Mouse (Mus musculus): ENCODE measurements around the gene Ppp4r1. TPM values are rescaled to one million over a fixed set of nuclear protein-coding genes. Genes with fewer than 3 reads are reported as not detected.

The Ppp4r1 gene
- total and polyA plus RNA-seq, 2 experiments from 2014 or later, result 24.9 to 48.6 TPM

- peaks cover 12% of the 10 kb centered on the region; the same call in 1 of the 2 replicates for H3K4me1 ChIP-seq (ENCODE audit: insufficient read depth, low read length)
- H3K36me3 ChIP-seq (ENCODE audit: insufficient read depth, low read length), result no peaks in the 10 kb centered on the region
- no peak for TF ChIP-seq CTCF (IDR thresholded peaks at IDR 0.05; ENCODE audit: low read depth)
- peak overlapping the region; percentile 96 for H3K27ac ChIP-seq
- H3K9ac ChIP-seq (replicated peaks; ENCODE audit: low read length), result peak overlapping the region; percentile 86
- peak overlapping the region; percentile 96 for H3K4me2 ChIP-seq (ENCODE audit: low read depth, low read length)
- H3K27me3 ChIP-seq (ENCODE audit: insufficient read depth, low read length), result no peaks in the 10 kb centered on the region
- WGBS, result under 1% methylated on average over 49 of the region's 56 CpGs
- ATAC-seq (peak; percentile 25), DNase-seq (ENCODE audit: low spot score) (peak; percentile 64)
- H3K9me3 ChIP-seq (ENCODE audit: low read length), result no peaks in the 10 kb centered on the region
- H3K4me3 ChIP-seq (ENCODE audit: low read length), result peak overlapping the region; percentile 95
Observed at GRCm38 (mm10) chr17:65884061-65884669, 101.8 kb downstream of the Ppp4r1 start.

- Histone ChIP-seq H3K9ac (replicated peaks; ENCODE audit: low read length) (peak overlapping the region; percentile 86), H3K36me3 (ENCODE audit: insufficient read depth, low read length) (no peaks in the 10 kb centered on the region), H3K9me3 (ENCODE audit: low read length) (no peaks in the 10 kb centered on the region), H3K4me1 (ENCODE audit: insufficient read depth, low read length) (peaks cover 12% of the 10 kb centered on the region; the same call in 1 of the 2 replicates), H3K27me3 (ENCODE audit: insufficient read depth, low read length) (no peaks in the 10 kb centered on the region), H3K4me2 (ENCODE audit: low read depth, low read length) (peak overlapping the region; percentile 96), H3K4me3 (ENCODE audit: low read length) (peak overlapping the region; percentile 95), H3K27ac (peak overlapping the region; percentile 96)
- TF ChIP-seq CTCF (IDR thresholded peaks at IDR 0.05; ENCODE audit: low read depth), result 0 out of 2 replicates have a peak, but pooled peaks have one; percentile 25
- 2% methylated on average over 61 of the region's 67 CpGs for WGBS
- DNase-seq (ENCODE audit: low spot score) (peak; percentile 100), ATAC-seq (peak; percentile 99)
Observed at GRCm38 (mm10) chr17:65884691-65885397, 102.5 kb downstream of the Ppp4r1 start.

GRCm38 (mm10) chr17:65885398-65885696, 103.0 kb downstream of the Ppp4r1 start:
- peak overlapping the region; percentile 96 for H3K4me2 ChIP-seq (ENCODE audit: low read depth, low read length)
- H3K36me3 ChIP-seq (ENCODE audit: insufficient read depth, low read length), result no peaks in the 10 kb centered on the region
- peak overlapping the region; percentile 72 for H3K9ac ChIP-seq (replicated peaks; ENCODE audit: low read length)
- H3K27me3 ChIP-seq (ENCODE audit: insufficient read depth, low read length), result no peaks in the 10 kb centered on the region
- DNase-seq (ENCODE audit: low spot score), result no peak
- TF ChIP-seq CTCF (IDR thresholded peaks at IDR 0.05; ENCODE audit: low read depth), result no peak
- peaks cover 12% of the 10 kb centered on the region; the same call in 1 of the 2 replicates for H3K4me1 ChIP-seq (ENCODE audit: insufficient read depth, low read length)
- 0% methylated on average over 11 of the region's 11 CpGs for WGBS
- peak overlapping the region; percentile 96 for H3K27ac ChIP-seq
- H3K4me3 ChIP-seq (ENCODE audit: low read length), result peak overlapping the region; percentile 95
- no peaks in the 10 kb centered on the region for H3K9me3 ChIP-seq (ENCODE audit: low read length)
- no peak for ATAC-seq

DNA sequence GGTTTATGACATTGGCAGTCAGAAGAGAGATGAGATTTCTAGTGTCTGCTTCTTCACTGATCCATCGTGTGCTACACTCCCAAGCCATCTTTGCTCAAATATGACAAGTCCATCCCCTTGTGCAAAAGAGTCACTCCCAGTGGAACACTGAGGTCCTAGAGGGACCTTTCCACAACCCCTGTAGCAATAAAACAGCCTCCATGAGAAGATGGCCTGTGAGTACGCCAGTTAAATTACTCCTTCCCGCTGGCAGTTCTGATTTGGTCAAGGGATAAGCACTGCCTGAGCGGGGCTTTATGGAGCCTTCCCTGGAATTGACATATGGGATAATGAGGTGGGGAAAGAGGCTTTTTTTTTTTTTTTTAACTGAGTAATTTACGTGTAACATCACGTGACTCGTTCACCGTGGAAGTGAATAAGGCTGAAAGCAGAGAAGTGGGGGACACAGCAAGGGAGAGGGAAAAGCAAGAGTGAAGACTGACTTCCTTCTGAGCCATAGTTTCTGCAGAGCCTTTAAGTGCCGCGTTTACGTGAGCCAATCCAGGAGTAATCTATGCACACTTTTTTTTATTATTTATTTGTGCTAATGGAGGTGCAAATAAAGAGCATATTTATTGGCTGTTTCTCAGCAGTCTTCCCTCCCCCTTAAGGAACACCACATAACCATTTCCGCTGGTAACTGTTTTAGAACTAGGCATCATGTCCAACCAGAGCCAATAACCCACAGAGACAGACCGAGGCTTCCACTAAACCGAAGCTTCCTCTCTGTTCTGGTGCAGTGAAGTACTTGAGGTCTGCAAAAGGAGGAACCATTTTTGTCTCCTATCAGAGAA, 103.5 kb downstream of the Ppp4r1 start, which contains the start of gene Ralbp1:
Gene Ralbp1, minus strand, starts transcription at position 102 of the 833 bp plus-strand sequence.
- Histone ChIP-seq H3K4me3 (ENCODE audit: low read length) (peak within 1 kb of the TSS; percentile 95), H3K9me3 (ENCODE audit: low read length) (no peaks in the 10 kb centered on the region), H3K9ac (replicated peaks; ENCODE audit: low read length) (peak within 1 kb of the TSS; percentile 86), H3K27me3 (ENCODE audit: insufficient read depth, low read length) (no peaks in the 10 kb centered on the region), H3K36me3 (ENCODE audit: insufficient read depth, low read length) (no peaks in the 10 kb centered on the region), H3K27ac (peak within 1 kb of the TSS; percentile 96), H3K4me1 (ENCODE audit: insufficient read depth, low read length) (peaks cover 12% of the 10 kb centered on the region; the same call in 1 of the 2 replicates), H3K4me2 (ENCODE audit: low read depth, low read length) (peak within 1 kb of the TSS; percentile 96)
- ATAC-seq (no peak), DNase-seq (ENCODE audit: low spot score) (peak; percentile 59)
- WGBS, result 8% methylated on average over 14 of the region's 14 CpGs
- TF ChIP-seq CTCF (IDR thresholded peaks at IDR 0.05; ENCODE audit: low read depth), result no peak

DNA sequence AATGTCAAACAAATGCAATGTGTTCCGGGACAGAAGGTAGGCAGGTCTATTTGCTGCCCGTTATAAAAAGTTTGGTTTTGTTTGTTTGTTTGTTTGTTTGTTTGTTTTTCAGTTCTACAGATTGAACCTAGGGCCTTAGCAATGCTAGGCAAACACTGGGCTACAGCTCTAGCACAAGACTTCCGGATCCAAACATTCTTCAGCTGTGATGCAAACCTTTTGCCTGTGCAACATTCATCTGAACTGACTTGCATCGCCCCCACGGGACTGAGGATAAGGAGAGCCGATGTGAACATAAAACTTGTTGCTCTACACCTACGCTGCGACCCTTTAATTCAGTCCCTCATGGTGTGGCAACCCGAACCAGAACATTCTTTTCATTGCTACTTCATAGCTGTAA, 104.2 kb downstream of the Ppp4r1 start:
- Histone ChIP-seq H3K9ac (replicated peaks; ENCODE audit: low read length) (peak overlapping the region; percentile 72), H3K27ac (peak overlapping the region; percentile 96), H3K4me1 (ENCODE audit: insufficient read depth, low read length) (peaks cover 12% of the 10 kb centered on the region; the same call in 1 of the 2 replicates), H3K4me2 (ENCODE audit: low read depth, low read length) (peak overlapping the region; percentile 96), H3K4me3 (ENCODE audit: low read length) (peak overlapping the region; percentile 95), H3K9me3 (ENCODE audit: low read length) (no peaks in the 10 kb centered on the region), H3K27me3 (ENCODE audit: insufficient read depth, low read length) (no peaks in the 10 kb centered on the region), H3K36me3 (ENCODE audit: insufficient read depth, low read length) (no peaks in the 10 kb centered on the region)
- ATAC-seq (no peak), DNase-seq (ENCODE audit: low spot score) (no peak)
- 78% methylated on average over 9 of the region's 9 CpGs for WGBS
- TF ChIP-seq CTCF (IDR thresholded peaks at IDR 0.05; ENCODE audit: low read depth), result no peak

- no peak for TF ChIP-seq CTCF (IDR thresholded peaks at IDR 0.05; ENCODE audit: low read depth)
- Histone ChIP-seq H3K4me1 (ENCODE audit: insufficient read depth, low read length) (peaks cover 6% of the 10 kb centered on the region; the same call in 1 of the 2 replicates), H3K9ac (replicated peaks; ENCODE audit: low read length) (no peak overlapping the region), H3K27ac (no peak overlapping the region), H3K9me3 (ENCODE audit: low read length) (no peaks in the 10 kb centered on the region), H3K27me3 (ENCODE audit: insufficient read depth, low read length) (no peaks in the 10 kb centered on the region), H3K36me3 (ENCODE audit: insufficient read depth, low read length) (no peaks in the 10 kb centered on the region), H3K4me2 (ENCODE audit: low read depth, low read length) (no peak overlapping the region), H3K4me3 (ENCODE audit: low read length) (no peak overlapping the region)
- DNase-seq (ENCODE audit: low spot score) (no peak), ATAC-seq (no peak)
- WGBS, result 79% methylated on average over 5 of the region's 5 CpGs
Observed at GRCm38 (mm10) chr17:65889476-65889875, 107.1 kb downstream of the Ppp4r1 start.

Other genes starting within 250 kb of the Ppp4r1 start
- 1.6 and 2.0 TPM in 2 replicates for gene Tmem232, start 241.8 kb upstream of the Ppp4r1 start, total RNA-seq (2014; rRNA removed)
- 0.89 and 1.3 TPM in 2 replicates for gene Tmem232, start 241.8 kb upstream of the Ppp4r1 start, polyA plus RNA-seq (2015; fragmentation: Nextera tagmentation; extraction: Ambion mirVana)
- gene Vapa, start 169.0 kb upstream of the Ppp4r1 start, total RNA-seq (2014; rRNA removed), result 97.4 and 103 TPM in 2 replicates
- gene Vapa, start 169.0 kb upstream of the Ppp4r1 start, polyA plus RNA-seq (2015; fragmentation: Nextera tagmentation; extraction: Ambion mirVana), result 296 and 298 TPM in 2 replicates
- gene Txndc2, start 140.4 kb upstream of the Ppp4r1 start, total RNA-seq (2014; rRNA removed), result not detected in 2 replicates
- gene Txndc2, start 140.4 kb upstream of the Ppp4r1 start, polyA plus RNA-seq (2015; fragmentation: Nextera tagmentation; extraction: Ambion mirVana), result 0.10 and 0.13 TPM in 2 replicates
- 88.1 and 89.8 TPM in 2 replicates for gene Rab31, start 9.8 kb upstream of the Ppp4r1 start, total RNA-seq (2014; rRNA removed)
- 67.2 and 70.9 TPM in 2 replicates for gene Rab31, start 9.8 kb upstream of the Ppp4r1 start, polyA plus RNA-seq (2015; fragmentation: Nextera tagmentation; extraction: Ambion mirVana)
- 34.0 and 35.9 TPM in 2 replicates for gene Ralbp1, start 103.2 kb downstream of the Ppp4r1 start, total RNA-seq (2014; rRNA removed)
- gene Ralbp1, start 103.2 kb downstream of the Ppp4r1 start, polyA plus RNA-seq (2015; fragmentation: Nextera tagmentation; extraction: Ambion mirVana), result 51.6 and 54.0 TPM in 2 replicates
- 39.8 and 45.4 TPM in 2 replicates for gene Twsg1, start 168.7 kb downstream of the Ppp4r1 start, total RNA-seq (2014; rRNA removed)
- 45.4 and 45.7 TPM in 2 replicates for gene Twsg1, start 168.7 kb downstream of the Ppp4r1 start, polyA plus RNA-seq (2015; fragmentation: Nextera tagmentation; extraction: Ambion mirVana)

All from hindbrain, postnatal 0 days (tissue).